Mouse (Mus musculus): Measurements from ENCODE around the gene Rnf19b. TPM values are rescaled to one million over a fixed set of nuclear protein-coding genes. Genes with fewer than 3 reads are reported as not detected.

Rnf19b gene
- polyA plus RNA-seq, 1 experiment from 2014 or later: 8.5 TPM

GRCm38 (mm10) chr4:129125736-129126451, 67.8 kb downstream of the Rnf19b start:
- no peak for TF ChIP-seq CTCF (IDR thresholded peaks at IDR 0.05; ENCODE audit: low read depth)
- peak overlapping the region; percentile 10; the same call in 1 of the 2 replicates for H3K4me3 ChIP-seq (ENCODE audit: low read depth, low read length)
- no peaks in the 10 kb centered on the region for H3K9me3 ChIP-seq (ENCODE audit: low read depth, low read length)
- 10% methylated on average over 19 of the region's 19 CpGs for WGBS
- H3K27ac ChIP-seq (ENCODE audit: low read depth): peak overlapping the region; percentile 66; the same call in 1 of the 2 replicates
- H3K27me3 ChIP-seq (ENCODE audit: insufficient read depth, low read length): peaks cover 28% of the 10 kb centered on the region
- peak; percentile 44 for ATAC-seq (ENCODE audit: insufficient read depth)
- H3K36me3 ChIP-seq (ENCODE audit: insufficient read depth): no peaks in the 10 kb centered on the region
- peak; percentile 83 for DNase-seq
- H3K9ac ChIP-seq: no peak overlapping the region
- H3K4me2 ChIP-seq: peak overlapping the region; percentile 48
- peaks cover 16% of the 10 kb centered on the region for H3K4me1 ChIP-seq (ENCODE audit: insufficient read depth)

DNA sequence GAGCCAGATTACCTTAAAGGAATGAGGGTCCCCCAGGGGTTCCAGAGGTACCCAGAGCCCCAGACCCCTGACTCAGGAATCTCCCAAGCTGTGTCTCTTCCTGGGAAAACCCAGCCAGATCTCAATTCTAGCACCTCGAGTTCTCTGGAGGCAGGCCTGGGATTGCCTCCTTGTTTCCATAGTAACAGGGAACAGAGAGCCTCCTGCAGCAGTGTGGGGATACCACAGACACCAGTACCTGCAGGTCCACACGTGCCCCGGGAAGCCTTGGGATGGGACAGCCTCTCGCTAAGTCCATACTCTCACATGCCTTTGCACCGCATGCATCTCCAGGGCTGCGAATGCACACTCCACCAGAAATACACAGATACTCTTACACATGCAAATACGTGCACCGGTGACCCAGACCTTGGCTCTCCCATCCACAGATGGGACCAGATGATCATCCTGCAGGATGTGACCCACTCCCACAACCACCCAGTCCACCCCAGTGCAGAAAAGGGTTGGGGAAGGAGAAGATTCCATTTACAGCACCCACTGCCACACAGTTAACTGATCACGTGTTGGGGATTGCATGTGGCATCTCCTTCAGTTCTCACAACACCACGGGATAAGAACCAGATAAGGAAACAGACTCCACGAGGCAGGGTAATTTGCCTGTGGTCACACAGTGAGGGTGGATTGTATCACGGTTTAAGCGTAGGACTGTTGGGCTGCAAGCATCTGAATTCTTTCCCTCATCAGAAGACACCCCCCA, 70.7 kb downstream of the Rnf19b start:
- ATAC-seq (ENCODE audit: insufficient read depth): no peak
- H3K4me3 ChIP-seq (ENCODE audit: low read depth, low read length): no peak overlapping the region
- DNase-seq: no peak
- H3K4me2 ChIP-seq: no peak overlapping the region
- H3K36me3 ChIP-seq (ENCODE audit: insufficient read depth): no peaks in the 10 kb centered on the region
- H3K27me3 ChIP-seq (ENCODE audit: insufficient read depth, low read length): peaks cover 12% of the 10 kb centered on the region; the same call in 1 of the 2 replicates
- WGBS: 42% methylated on average over 13 of the region's 13 CpGs
- no peak for TF ChIP-seq CTCF (IDR thresholded peaks at IDR 0.05; ENCODE audit: low read depth)
- no peak overlapping the region for H3K9ac ChIP-seq
- H3K4me1 ChIP-seq (ENCODE audit: insufficient read depth): peaks cover 16% of the 10 kb centered on the region; the same call in 1 of the 2 replicates
- no peaks in the 10 kb centered on the region for H3K9me3 ChIP-seq (ENCODE audit: low read depth, low read length)
- H3K27ac ChIP-seq (ENCODE audit: low read depth): no peak overlapping the region

DNA sequence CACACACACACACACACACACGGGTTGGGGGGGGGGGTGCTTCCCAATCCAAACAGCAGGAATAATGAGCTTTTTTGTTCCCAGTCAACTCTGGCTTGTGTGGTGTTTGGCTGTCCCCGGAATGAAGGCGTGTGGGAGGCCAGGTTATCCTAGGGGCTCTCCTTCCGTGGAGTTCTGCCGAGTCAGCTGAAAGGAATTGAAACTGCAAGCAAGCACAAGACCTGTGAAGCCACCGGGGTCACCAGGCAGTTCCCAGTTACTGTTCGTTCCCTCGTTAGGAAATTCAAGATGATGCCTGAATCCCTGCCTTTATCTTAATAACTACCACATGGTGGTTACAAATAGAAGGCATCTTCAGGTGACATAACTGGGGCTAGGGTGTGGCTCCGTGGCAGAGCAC, 71.3 kb downstream of the Rnf19b start:
- Histone ChIP-seq H3K27ac (ENCODE audit: low read depth) (no peak overlapping the region), H3K36me3 (ENCODE audit: insufficient read depth) (no peaks in the 10 kb centered on the region), H3K9ac (no peak overlapping the region), H3K4me2 (no peak overlapping the region), H3K9me3 (ENCODE audit: low read depth, low read length) (no peaks in the 10 kb centered on the region), H3K4me3 (ENCODE audit: low read depth, low read length) (no peak overlapping the region), H3K27me3 (ENCODE audit: insufficient read depth, low read length) (peaks cover 11% of the 10 kb centered on the region; the same call in 1 of the 2 replicates), H3K4me1 (ENCODE audit: insufficient read depth) (peaks cover 16% of the 10 kb centered on the region; the same call in 1 of the 2 replicates)
- ATAC-seq (ENCODE audit: insufficient read depth) (no peak), DNase-seq (no peak)
- TF ChIP-seq CTCF (IDR thresholded peaks at IDR 0.05; ENCODE audit: low read depth): no peak
- 30% methylated on average over 9 of the region's 9 CpGs for WGBS

DNA sequence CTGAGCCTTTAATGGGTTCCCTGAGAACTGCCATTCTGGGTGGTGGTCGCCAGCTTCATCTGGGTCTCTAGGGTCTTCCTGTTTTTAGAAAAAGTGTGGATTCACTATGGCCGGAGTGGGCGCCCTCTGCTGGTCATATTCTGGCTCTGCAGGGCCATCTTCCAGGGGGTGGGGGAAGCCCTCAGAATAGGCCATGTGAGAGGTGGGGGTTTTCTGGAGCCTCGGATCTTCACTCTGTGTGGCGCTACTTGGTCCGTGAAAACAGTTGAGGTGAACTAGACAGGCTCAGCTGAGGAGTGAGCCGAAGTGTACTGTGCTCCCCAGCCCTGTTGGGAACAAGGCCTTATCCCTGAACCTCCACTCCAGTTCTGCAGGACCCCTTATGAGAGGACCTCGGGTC, 72.1 kb downstream of the Rnf19b start:
- peak; percentile 84 for TF ChIP-seq CTCF (IDR thresholded peaks at IDR 0.05; ENCODE audit: low read depth)
- 5% methylated on average over 8 of the region's 8 CpGs for WGBS
- no peak overlapping the region; the same call in 1 of the 2 replicates for H3K4me3 ChIP-seq (ENCODE audit: low read depth, low read length)
- H3K36me3 ChIP-seq (ENCODE audit: insufficient read depth): no peaks in the 10 kb centered on the region
- peaks cover 16% of the 10 kb centered on the region; the same call in 1 of the 2 replicates for H3K4me1 ChIP-seq (ENCODE audit: insufficient read depth)
- peaks cover 3% of the 10 kb centered on the region; the same call in 1 of the 2 replicates for H3K27me3 ChIP-seq (ENCODE audit: insufficient read depth, low read length)
- no peaks in the 10 kb centered on the region for H3K9me3 ChIP-seq (ENCODE audit: low read depth, low read length)
- H3K4me2 ChIP-seq: peak overlapping the region; percentile 56
- H3K9ac ChIP-seq: no peak overlapping the region
- ATAC-seq (ENCODE audit: insufficient read depth) (peak; percentile 15; the same call in 1 of the 2 replicates), DNase-seq (peak; percentile 75)
- 0 out of 2 replicates have a peak overlapping the region, but pooled peaks have one; percentile 4 for H3K27ac ChIP-seq (ENCODE audit: low read depth)

DNA sequence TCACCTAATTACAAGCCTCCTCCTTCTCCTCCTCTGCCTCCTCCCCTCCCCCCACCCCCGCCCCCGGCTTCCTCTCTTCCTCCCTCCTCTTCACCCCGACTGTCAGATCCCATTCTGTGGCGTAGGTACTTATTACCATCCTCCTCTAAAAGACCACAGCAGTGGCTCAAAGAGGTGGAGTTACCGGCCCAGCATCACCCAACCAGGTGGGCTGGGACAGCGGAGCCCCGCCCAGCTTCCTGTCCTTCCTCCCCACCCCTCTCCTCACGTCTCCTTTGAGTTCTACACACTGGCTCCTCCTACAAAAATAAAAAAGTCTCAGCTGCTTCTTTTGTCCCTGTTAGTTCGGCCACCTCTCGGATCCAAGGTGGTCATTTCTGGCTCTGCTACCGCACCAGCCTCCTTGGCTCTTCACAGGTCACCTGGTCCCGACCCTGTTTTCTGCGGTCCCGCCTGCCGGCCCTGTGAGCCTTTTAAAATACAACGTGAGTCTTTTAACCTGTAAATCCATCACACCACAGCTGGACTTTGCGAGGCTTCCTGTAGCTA, 72.8 kb downstream of the Rnf19b start:
- peak overlapping the region; percentile 25 for H3K4me3 ChIP-seq (ENCODE audit: low read depth, low read length)
- H3K9me3 ChIP-seq (ENCODE audit: low read depth, low read length): no peaks in the 10 kb centered on the region
- ATAC-seq (ENCODE audit: insufficient read depth) (peak; percentile 42; the same call in 1 of the 2 replicates), DNase-seq (peak; percentile 66)
- H3K9ac ChIP-seq: peak overlapping the region; percentile 8; the same call in 1 of the 2 replicates
- peaks cover 7% of the 10 kb centered on the region; the same call in 1 of the 2 replicates for H3K27me3 ChIP-seq (ENCODE audit: insufficient read depth, low read length)
- H3K36me3 ChIP-seq (ENCODE audit: insufficient read depth): no peaks in the 10 kb centered on the region
- no peak overlapping the region for H3K27ac ChIP-seq (ENCODE audit: low read depth)
- H3K4me2 ChIP-seq: peak overlapping the region; percentile 56
- 3% methylated on average over 17 of the region's 17 CpGs for WGBS
- no peak for TF ChIP-seq CTCF (IDR thresholded peaks at IDR 0.05; ENCODE audit: low read depth)
- H3K4me1 ChIP-seq (ENCODE audit: insufficient read depth): peaks cover 13% of the 10 kb centered on the region; the same call in 1 of the 2 replicates

DNA sequence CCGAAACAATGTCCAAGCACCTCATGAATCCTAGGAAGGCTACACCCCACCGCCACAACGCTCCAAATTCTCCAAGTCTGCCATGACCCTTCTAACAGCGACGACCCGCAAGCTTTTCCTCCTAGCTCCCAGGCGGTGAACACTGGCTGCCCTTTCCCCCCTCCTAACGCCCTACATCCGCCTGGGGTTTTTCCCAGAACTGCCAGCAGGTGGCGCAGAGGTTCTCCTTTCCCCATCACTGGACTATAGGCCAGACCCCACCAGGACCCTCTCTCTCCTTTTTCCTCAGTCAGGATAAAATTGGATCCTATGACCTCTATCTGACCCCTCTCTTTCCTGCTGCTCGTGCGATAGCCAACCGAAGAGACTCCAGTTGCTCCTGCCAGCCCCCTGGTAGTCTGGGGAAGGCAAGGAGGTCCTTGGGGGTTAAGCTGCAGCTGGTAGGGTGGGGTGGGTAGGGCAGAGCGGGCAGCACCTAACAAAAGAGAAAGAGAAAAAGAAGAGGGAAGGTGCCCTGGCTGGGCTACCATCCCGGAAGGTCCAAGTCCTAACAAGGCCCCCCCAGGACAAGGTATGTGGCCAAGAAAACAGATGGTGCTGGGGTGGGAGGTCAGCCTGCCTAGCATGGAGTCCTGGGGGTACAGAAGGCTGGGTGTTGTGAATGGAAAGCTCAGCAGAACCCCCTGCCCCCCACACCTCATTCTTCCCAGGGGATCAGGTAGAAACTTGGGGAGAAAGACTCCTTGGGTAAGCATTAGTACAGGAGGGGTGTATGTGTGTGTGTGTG, 76.9 kb downstream of the Rnf19b start:
- Histone ChIP-seq H3K4me3 (ENCODE audit: low read depth, low read length) (no peak overlapping the region), H3K4me1 (ENCODE audit: insufficient read depth) (0 out of 2 replicates have a peak, but pooled peaks cover 6% of the 10 kb centered on the region), H3K27me3 (ENCODE audit: insufficient read depth, low read length) (peaks cover 30% of the 10 kb centered on the region), H3K9me3 (ENCODE audit: low read depth, low read length) (no peaks in the 10 kb centered on the region), H3K9ac (no peak overlapping the region), H3K27ac (ENCODE audit: low read depth) (no peak overlapping the region), H3K36me3 (ENCODE audit: insufficient read depth) (no peaks in the 10 kb centered on the region), H3K4me2 (peak overlapping the region; percentile 44)
- WGBS: 8% methylated on average over 15 of the region's 15 CpGs
- TF ChIP-seq CTCF (IDR thresholded peaks at IDR 0.05; ENCODE audit: low read depth): peak; percentile 90
- peak; percentile 38; the same call in 1 of the 2 replicates for ATAC-seq (ENCODE audit: insufficient read depth)
- DNase-seq: peak; percentile 89

Other genes with a start within 250 kb of the Rnf19b start
- gene Trim62, start 174.7 kb upstream of the Rnf19b start, polyA plus RNA-seq (2014; fragmentation: Nextera tagmentation; extraction: Ambion mirVana): 8.4 and 8.5 TPM in 2 replicates
- gene Azin2, start 95.8 kb upstream of the Rnf19b start, polyA plus RNA-seq (2014; fragmentation: Nextera tagmentation; extraction: Ambion mirVana): 17.6 and 21.2 TPM in 2 replicates
- 138 and 148 TPM in 2 replicates for gene Ak2, start 66.3 kb upstream of the Rnf19b start, polyA plus RNA-seq (2014; fragmentation: Nextera tagmentation; extraction: Ambion mirVana)
- 11.9 and 13.1 TPM in 2 replicates for gene Tmem54, start 47.3 kb downstream of the Rnf19b start, polyA plus RNA-seq (2014; fragmentation: Nextera tagmentation; extraction: Ambion mirVana)
- 0.92 and 1.7 TPM in 2 replicates for gene Hpca, start 63.8 kb downstream of the Rnf19b start, polyA plus RNA-seq (2014; fragmentation: Nextera tagmentation; extraction: Ambion mirVana)
- 2.1 and 2.2 TPM in 2 replicates for gene Fndc5, start 78.7 kb downstream of the Rnf19b start, polyA plus RNA-seq (2014; fragmentation: Nextera tagmentation; extraction: Ambion mirVana)
- 17.3 and 18.1 TPM in 2 replicates for gene S100pbp, start 131.5 kb downstream of the Rnf19b start, polyA plus RNA-seq (2014; fragmentation: Nextera tagmentation; extraction: Ambion mirVana)
- 84.4 and 92.2 TPM in 2 replicates for gene Yars, start 131.5 kb downstream of the Rnf19b start, polyA plus RNA-seq (2014; fragmentation: Nextera tagmentation; extraction: Ambion mirVana)
- 2.8 and 3.2 TPM in 2 replicates for gene C77080, start 203.1 kb downstream of the Rnf19b start, polyA plus RNA-seq (2014; fragmentation: Nextera tagmentation; extraction: Ambion mirVana)
- 0.33 and 0.54 TPM in 2 replicates for gene Sync, start 229.3 kb downstream of the Rnf19b start, polyA plus RNA-seq (2014; fragmentation: Nextera tagmentation; extraction: Ambion mirVana)